Mouse (Mus musculus): Measurements from ENCODE around the gene Cyb561d2.

Cyb561d2 gene

GRCm38 (mm10) chr9:107521711-107522399 lies 20.1 kb downstream of the Cyb561d2 start:
- no peak for DNase-seq (ENCODE audit: low read depth, low spot score)

DNA sequence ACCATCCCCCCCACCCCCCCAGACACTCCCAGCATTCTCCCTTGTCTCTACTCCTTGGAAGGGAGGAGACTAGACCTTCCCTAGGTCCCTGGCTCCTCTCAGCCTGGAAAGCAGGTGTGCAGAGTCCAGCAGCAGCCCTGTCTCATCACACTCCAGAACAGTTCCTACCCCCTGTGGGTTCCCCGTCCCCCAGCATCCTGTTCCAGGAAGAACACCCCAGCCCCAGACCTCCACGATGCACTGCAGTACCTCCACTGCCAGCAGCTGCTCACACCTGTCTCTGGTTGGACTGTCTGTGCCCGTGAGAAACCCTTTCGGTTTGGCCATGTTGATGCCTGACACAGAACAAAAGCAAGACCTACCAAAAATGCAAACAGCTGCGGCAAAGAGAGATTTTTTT lies 20.8 kb downstream of the Cyb561d2 start:
- no peak for DNase-seq (ENCODE audit: low read depth, low spot score)

GRCm38 (mm10) chr9:107520331-107520730 lies 21.7 kb downstream of the Cyb561d2 start:
- no peak for DNase-seq (ENCODE audit: low read depth, low spot score)

DNA sequence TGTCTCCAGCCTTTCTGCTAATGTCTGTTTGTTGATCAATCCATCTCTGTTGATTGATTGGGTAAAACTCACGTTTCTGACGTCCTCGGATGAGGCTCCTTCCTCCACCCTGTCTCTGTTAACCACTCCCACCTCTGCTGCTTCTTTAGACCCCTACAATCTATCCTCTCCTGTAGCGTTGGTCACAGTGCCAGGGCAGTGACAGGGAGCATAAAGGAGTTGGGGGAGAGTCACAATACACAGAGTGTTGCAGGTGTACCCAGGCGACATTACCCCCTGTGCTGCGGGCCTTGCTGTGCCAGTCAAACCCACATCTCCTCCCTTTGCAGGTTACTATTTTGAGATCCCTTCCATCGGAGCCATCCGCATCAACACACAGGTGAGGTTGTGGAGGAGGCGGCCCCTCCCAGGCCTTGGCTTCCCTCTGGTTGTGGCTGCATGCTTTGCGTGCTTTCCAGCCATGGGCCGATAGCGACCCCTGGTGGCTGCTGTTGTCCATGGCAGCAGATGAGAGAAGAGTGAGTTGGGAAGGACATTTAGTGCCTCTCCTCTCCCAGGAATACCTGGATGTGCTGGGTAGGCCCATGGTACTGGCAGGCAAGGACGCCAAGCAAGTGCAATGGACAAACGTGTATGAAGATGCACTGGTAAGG lies 27.6 kb downstream of the Cyb561d2 start:
- DNase-seq (ENCODE audit: low read depth, low spot score), result peak; percentile 83

DNA sequence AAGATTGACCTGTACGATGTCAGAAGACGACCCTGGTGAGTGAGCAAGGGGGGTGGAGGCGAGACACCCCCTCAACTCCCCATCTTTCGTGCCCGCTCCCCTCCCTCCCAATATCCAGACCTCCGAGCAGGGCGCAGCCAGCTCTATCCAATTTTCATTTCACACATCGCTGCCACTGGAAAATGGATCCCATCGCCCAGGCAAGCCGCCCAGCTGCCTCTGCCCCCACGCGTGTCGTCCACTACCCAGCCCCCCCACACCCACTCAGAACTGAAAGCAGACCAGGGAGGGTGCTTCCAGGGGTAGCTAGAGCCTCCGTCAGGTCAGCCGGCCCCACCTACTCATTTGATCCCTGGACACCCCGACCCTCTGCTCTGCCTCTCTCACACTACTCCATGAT lies 29.7 kb downstream of the Cyb561d2 start:
- DNase-seq (ENCODE audit: low read depth, low spot score), result no peak

- no peak for DNase-seq (ENCODE audit: low read depth, low spot score)
Observed at GRCm38 (mm10) chr9:107511436-107511835, 30.6 kb downstream of the Cyb561d2 start.

GRCm38 (mm10) chr9:107510384-107511100 lies 31.5 kb downstream of the Cyb561d2 start:
- DNase-seq (ENCODE audit: low read depth, low spot score), result no peak

DNA sequence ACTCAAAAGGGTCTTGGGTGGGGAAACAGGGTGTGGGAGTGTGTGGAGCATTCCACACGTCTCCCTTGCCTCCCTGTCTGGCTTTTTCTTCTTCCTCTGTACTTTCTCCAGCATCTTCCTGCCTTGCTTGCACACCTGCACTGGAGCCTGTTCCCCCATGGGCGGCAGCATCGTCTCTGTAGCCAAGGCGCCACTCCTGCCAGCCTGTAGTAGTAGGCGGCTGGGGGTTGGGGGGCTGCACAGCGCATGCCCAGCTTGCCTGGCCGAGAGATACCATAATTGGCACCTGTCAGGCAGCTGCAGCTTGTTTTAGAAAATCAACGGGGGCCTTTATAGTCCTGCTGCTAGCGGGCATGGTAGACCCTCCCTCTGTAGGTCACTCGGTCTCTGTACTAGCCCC lies 33.7 kb downstream of the Cyb561d2 start:
- DNase-seq (ENCODE audit: low read depth, low spot score), result no peak

- no peak for DNase-seq (ENCODE audit: low read depth, low spot score)
Observed at GRCm38 (mm10) chr9:107504662-107505537, 37.1 kb downstream of the Cyb561d2 start.

DNA sequence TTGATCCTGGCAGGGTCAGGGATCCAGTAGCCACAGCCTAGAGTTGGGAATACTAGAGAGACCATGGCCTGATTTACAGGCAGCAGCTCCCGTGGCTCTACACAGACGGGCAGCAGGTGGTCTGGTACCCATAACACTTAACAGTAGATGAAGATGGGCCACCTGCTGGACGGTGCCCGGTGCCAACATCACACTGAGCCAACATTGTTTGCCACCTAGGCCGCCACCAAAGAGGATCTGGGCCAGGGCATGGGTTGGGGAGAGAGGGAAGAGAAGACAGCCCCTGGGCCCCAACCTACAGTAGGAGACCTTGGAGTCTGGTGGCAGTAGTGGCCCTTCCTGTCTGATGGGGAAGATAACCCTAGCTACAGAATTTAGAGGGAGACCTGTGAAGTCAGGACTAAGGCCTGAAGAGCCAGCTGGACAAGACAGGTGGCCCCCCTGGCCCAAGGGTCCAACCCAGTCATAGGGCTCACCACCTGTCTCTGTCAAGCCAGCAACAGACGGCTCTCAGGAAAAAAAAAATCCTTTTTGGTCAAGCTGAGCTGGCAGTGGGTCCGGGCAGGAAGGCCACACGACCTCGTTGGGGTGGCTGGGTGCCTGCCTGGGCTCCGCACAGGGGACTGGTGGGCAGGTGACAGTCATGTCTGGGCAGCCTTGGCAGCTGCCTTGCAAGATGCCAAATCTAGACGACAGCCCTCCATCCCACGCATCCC lies 39.7 kb downstream of the Cyb561d2 start:
- no peak for DNase-seq (ENCODE audit: low read depth, low spot score)

DNA sequence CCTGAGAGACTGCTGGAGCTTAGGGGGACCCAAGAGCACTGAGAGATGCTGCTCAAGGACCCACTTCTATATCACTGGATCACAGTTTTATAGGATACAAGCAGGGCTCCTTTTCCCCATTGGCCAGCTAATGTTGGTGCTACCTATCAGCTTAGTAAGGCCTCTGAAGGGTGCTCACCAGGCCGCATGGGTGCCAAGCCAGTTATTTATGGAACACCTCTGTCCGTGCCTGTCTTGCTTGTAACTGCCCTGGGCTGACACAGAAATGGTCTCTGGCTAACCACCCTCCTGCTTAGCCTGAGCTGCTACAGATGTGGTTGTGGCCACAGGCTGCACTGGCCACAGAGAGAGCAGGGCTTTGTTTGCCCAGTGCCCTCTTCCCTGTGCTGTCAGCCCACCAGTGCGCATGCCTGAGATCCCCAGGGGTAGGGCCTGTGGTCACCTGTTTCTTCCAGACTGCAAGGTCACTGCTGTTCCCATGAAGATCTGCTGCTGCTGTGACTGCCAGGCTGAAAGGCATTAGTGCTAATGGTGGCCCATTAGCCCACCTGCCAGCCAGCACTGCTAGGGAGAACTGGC lies 41.2 kb downstream of the Cyb561d2 start:
- DNase-seq (ENCODE audit: low read depth, low spot score), result no peak

DNA sequence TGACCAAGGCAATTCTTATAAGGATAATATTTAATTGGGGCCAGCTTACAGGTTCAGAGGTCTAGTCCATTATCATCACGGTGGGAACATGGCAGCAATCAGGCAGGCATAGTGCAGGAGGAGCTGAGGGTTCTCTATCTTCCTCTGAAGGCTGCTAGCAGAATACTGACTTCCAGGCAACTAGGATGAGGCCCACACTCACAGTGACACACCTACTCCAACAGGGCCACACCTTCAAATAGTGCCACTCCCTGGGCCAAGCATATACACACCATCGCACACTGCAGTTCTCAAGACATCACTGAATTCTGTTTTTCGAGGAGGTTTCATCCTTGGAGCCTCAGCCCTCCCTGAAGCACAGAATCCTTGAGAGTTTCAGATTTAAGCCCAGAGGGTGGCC lies 45.6 kb downstream of the Cyb561d2 start:
- DNase-seq (ENCODE audit: low read depth, low spot score), result no peak

GRCm38 (mm10) chr9:107494238-107494637 lies 47.8 kb downstream of the Cyb561d2 start:
- no peak for DNase-seq (ENCODE audit: low read depth, low spot score)

- no peak for DNase-seq (ENCODE audit: low read depth, low spot score)
Observed at GRCm38 (mm10) chr9:107493511-107493910, 48.5 kb downstream of the Cyb561d2 start.

DNA sequence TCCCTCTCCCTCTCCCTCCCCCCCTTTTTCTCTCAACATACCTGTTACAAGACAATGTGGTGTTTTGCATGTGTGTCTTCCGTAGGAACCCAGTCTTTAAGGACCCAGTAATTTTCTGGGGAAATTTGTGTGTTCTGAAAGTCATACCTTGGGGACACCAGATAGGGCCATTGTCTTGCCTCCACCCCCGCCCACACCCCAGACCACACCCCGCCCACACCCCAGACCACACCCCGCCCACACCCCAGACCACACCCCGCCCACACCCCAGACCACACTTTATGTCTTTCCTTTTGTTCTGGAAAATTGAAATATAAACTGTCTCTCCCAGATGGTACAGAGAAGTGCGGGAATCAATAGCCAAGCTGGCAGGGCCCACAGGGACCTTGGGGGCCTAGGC lies 51.4 kb downstream of the Cyb561d2 start:
- no peak for DNase-seq (ENCODE audit: low read depth, low spot score)

DNA sequence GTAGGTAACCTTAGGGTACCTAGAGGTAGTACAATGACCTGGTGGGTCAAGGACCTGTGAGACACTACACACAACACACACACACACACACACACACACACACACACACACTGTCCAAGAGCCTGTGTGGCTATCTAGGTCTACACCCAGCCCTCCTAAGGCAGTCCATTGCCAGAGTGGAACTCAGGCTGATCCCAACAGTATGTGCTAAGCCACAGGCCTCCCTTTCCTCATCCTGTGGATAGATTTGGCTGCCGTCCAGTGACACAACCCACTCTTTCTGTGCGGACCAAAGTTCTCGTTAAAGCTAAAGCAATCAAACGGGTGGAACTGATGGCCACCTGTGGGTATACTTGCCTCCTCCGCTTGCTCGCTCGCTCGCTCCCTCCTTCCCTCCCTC lies 51.8 kb downstream of the Cyb561d2 start:
- no peak for DNase-seq (ENCODE audit: low read depth, low spot score)
